Mouse (Mus musculus): Measurements from ENCODE around the gene Gpr39.

Gpr39 gene

DNA sequence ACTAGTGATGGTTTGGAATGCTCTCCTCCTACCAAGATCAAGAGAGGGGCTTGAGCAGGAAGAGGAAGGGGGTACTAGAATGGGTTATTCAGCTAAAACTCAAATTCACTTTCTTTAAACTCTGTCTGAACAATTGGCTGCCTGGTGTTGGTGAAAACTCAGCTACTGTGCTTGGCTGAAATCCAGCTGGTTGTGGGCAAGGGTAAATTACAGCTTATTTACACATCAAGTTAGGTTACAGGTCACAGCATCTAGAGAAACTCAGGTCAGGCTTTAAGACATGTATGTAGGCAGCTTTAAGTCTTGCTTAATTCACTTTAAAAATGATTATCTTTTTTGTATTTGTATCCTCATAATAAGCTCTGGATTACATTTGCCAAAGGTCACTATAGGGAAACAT is 16.7 kb downstream of the Gpr39 start:
- no peak for DNase-seq (ENCODE audit: low read depth in 2 of 2, low spot score in 2 of 2)

DNA sequence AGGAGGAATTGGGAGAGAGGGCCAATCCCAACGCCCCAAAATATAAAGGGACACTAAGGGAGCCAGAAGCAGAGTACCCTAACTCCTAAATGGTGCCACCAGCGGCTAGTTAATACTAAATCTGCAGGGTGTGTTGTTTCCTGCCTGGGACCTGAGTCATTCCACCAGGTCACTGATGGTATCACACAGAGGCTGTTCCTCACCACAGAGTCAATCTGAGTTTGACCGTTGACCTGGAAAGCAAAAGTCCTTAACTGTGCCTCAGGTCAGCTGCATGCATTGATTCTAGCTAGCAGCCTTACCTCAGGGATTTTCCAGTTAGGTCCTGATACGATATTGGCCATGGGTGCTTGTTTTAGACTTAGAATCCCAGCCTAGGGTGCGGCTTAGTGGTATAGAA is 17.5 kb downstream of the Gpr39 start:
- DNase-seq (ENCODE audit: low read depth in 2 of 2, low spot score in 2 of 2) = no peak

DNA sequence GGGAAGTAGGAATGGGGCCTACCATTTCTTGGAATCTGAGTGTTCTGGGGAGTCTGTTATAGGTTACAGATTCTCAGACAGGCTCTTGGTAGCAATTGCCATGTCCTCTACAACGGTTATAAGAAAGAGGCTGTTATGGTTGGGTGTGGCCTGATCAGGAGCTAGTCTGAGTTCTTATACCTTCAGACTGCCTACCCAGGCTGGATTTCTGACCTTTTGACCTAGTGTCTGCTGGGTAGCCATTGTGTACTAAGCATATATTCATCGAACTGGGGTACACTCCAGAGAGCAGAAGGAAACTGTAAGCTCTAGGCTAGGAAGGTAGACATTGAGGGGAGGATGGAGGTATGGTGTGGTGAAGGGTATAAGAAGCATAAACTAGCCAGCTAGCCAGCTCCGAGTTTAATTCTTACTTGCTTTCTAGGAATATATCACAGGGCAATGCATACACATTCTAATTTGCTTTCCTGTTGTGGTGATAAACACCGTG is 24.4 kb downstream of the Gpr39 start:
- no peak for DNase-seq (ENCODE audit: low read depth in 2 of 2, low spot score in 2 of 2)

DNA sequence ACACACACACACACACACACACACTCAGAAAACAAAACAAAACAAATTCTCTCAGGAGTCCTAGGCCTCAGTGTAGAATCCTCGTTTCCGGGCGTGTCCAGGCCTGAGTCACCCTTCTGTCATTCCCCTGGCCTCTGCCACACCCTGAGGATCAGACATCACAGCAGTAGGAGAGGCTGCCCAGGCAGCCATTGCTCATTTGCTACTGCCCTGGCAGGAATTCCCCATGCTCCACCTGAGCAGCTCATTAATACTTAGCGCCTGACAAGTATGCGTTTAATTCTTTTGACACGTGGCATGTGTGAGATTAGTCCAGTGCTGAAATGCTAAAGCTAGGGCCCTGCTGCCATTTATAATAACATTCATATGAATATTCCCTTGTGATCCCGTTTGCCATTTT is 25.0 kb downstream of the Gpr39 start:
- DNase-seq (ENCODE audit: low read depth in 2 of 2, low spot score in 2 of 2) = no peak

DNA sequence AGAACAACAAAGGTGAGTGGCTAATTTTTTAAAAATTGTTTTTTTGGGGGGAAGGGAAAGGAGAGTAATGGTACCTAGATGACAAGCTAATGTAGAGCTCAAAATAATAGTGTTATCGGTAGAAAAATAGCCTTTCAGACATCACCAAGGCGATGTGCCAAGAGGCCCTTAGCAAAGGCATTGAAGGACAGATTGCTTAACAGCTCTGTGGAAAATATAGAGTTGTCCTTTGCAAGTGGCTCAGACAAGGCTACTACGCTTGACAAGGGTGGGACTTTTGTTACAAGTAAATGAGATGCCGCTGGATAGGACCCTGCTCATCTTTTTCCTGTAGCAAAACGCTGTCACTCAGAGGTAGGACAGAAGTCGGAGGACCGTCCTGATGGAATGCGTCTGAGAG is 25.5 kb downstream of the Gpr39 start:
- no peak for DNase-seq (ENCODE audit: low read depth in 2 of 2, low spot score in 2 of 2)

DNA sequence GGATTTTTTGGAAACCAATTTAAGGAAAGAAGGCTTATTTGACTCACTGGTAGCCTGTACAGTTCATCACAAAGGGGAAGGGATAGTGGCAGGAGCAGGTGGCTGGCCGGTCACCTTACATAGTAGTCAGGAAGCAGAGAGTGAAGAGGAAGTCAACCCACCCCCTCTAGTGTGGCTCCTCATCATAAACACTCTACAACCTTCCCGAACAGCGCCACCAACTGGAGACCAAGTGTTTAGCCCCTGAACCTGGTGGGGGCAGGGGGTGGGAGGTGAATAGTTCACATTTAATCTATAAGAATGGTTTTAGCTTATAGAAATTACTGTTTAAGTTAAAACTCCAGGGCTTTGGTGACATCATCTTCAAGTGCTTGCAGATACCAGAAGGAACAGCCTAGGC is 28.6 kb downstream of the Gpr39 start:
- no peak for DNase-seq (ENCODE audit: low read depth in 2 of 2, low spot score in 2 of 2)

DNA sequence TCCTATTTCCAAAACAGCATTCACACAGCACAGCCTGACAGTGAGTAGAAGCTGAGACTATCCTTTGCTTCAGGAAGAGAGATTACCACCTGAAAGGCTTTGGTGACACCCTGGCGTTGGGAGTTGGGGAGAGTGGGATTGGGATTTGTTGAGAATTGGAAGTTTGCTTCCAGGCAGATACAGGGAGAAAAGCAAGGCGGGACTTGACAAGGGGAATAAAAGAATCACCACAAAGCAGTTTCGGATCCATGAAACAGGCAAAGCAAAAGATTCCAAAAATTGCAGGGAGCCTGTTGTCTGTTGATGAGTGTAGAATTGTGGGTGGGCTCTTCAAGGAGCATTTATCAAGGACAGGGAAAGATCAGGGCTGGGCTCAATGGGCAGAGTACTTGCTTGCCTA is 38.5 kb downstream of the Gpr39 start:
- no peak for DNase-seq (ENCODE audit: low read depth in 2 of 2, low spot score in 2 of 2)

DNA sequence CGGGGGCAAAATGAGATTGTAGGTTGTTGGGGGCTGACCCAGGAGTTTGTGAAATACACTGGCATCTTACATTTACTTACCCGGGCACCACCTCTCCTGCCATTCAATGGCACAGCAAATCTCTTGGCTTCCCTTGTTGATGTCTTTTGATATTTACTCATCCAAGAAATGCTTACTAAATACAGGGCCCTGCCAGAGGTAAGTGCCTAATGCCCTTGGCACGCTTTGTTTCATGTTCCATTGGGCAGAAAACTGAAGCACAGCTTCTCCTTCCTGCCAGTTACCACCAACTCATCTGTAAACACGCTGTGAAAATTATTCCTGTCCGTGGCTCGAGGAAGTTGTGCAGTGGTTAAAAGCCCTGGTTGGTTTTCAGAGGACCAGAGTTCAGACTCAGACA is 39.4 kb downstream of the Gpr39 start:
- DNase-seq (ENCODE audit: low read depth in 2 of 2, low spot score in 2 of 2) = no peak

DNA sequence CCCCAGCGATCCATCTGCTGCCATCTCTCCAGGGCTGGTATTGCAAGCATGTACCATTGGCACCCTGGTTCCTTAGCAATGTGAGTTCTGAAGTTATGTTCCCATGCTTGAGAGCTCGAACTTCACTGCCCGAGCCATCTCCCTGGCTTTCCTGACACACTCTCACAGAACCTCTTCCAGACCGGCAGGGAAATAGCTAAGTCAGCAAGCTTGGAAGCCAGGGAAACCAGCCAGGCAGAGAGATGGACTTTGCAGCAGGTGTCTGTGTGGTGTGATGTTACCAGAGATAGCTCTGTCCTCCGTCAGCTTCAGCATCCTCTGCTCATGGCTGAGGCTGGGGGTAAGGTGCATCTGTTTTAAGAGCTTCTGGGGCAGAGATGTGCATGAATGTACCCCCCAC is 41.1 kb downstream of the Gpr39 start:
- DNase-seq (ENCODE audit: low read depth in 2 of 2, low spot score in 2 of 2) = no peak

DNA sequence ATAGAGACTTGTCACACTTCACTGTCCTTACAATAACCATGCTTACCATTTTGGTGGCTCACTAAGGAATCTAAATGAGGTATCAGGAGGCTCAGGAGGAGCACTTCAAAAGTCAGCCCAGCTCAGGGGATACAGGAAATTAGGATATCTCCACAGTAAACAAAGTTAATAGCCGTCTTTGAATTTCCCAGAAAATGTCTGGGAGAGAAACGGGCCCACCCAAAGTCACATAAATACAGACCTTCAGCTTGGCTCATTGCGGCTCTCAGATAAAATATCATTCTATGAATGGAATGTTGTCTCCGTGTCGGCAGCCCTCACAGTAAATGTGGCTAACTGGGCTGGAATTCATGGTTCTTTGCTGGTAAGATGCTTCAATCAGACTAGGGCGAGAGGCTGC is 42.3 kb downstream of the Gpr39 start:
- DNase-seq (ENCODE audit: low read depth in 2 of 2, low spot score in 2 of 2) = no peak

DNA sequence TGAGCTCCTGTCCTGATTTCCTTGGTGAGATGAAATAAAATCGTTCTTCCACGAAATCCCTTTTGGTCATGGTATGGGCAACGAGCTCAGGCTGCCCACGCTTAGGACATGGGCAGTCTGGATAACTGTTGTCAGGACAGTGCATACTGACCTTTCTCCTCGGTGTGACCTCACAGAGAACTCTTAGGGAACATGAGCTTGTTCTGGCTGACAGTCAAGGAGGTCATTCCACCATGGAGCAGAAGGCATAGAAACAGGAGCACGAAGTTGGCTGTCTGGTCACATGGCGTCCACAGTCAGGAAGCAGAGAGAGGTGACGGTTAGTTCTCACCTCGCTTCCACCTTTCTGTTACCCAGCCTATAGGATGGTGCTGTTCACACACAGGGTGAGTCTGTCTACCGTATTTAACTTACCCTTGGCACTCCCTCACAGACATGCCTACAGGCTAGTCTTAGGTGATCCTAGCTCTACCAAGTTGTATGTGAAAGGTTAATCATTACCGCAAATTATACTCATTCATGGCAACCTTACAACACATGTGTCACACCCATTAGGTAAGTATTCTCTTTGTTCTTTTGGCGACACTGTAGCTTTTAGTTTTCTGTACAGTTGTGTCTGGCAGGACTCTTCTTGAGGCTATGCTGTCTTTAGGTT is 44.4 kb downstream of the Gpr39 start:
- no peak for DNase-seq (ENCODE audit: low read depth in 2 of 2, low spot score in 2 of 2)

DNA sequence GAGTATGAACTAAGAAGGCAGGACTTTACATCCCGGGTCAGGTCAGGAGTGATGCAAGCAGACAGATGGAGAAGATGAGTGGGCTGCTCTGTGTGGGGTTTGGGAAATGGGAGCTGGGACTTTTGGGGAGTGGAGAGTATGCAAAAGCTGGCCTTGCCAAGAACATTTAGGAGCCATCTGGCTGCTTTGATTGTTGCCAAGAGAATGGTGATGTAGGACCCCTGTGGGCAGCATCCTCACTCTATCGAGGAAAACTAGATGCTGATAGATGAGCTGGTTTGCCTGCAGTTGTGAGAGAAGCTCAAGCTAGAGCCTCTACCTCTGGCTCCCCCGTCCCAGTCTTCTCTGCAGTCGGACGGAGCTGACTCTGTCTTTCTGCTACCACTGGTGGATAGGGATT is 47.5 kb downstream of the Gpr39 start:
- DNase-seq (ENCODE audit: low read depth in 2 of 2, low spot score in 2 of 2) = no peak

DNA sequence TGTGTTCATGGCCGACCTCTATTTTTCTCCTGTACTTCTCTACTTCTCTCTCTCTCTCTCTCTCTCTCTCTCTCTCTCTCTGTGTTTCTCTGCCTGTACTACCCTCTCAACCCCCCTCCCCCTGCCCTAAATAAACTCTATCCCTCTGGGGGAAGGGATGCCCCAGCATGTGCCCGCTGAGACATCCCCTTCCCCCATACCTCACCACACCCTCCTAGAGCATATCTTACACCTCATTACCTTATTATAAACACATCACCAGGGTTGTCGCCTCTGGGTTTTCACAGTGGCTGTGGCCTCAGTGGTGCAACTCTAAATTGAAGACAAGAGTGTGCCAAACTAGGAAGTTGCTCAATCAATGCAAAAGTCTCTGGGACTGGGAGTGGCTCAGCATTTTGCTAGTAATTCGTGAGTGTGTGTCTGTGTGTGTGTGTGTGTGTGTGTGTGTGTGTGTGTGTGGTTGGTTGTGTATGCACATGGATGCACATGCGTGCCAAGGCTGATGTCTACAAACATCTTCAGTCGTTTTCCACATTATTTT is 52.3 kb downstream of the Gpr39 start:
- no peak for DNase-seq (ENCODE audit: low read depth in 2 of 2, low spot score in 2 of 2)

DNA sequence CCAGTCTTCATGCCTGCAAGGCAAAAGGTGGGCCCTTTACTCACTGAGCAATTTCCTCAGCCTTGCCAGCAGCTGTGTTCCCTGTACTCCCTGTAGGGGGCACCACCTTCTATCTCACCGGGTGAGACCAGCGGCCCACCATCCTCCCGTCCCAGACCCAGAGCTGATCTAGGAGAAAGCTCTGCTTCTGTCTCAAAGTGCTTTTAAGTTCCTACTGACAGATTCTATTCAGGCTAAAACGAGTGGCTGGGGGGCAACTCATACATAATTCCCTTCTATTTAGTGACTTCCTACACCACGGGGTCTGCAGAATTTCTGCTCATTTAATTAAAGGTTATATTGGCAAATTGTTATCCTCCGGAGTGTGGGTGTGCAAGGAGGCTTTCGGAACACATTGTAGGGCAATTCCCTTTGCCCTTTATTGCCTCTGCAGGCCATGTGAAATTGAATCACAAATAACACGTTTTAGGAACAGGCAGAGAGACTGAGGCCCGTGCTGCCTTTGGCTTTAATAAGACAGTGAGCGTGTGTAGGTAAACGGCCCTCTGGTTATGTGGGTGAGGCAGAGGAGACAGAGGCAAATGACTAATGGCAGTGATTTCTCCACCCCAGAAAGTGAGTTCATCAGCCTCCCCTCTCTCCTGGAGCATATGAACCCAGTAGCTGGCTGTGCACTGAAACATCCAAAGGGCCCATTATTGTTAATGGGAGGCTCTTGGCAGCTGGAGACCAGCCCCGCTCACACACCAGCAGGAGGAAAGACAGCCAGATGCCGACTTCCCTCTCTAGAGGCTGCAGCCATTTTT is 53.1 kb downstream of the Gpr39 start:
- DNase-seq (ENCODE audit: low read depth in 2 of 2, low spot score in 2 of 2) = no peak

DNA sequence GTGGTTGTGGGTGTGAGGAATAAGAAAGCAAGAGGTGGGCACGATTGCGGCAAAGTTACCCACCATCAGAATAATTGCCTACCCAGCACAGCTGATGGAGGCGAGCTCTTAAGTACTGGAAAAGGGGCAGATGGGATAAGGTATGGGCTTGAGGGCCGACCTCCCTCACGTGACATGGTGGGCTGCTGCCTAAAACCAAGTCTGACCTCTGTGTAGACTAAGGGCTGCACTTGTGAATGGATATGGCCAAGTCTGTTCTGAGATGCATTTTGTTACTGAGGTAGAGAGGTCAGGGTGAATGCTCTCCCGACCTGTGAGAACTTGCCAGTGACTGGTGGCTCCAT is 53.7 kb downstream of the Gpr39 start:
- no peak for DNase-seq (ENCODE audit: low read depth in 2 of 2, low spot score in 2 of 2)

DNA sequence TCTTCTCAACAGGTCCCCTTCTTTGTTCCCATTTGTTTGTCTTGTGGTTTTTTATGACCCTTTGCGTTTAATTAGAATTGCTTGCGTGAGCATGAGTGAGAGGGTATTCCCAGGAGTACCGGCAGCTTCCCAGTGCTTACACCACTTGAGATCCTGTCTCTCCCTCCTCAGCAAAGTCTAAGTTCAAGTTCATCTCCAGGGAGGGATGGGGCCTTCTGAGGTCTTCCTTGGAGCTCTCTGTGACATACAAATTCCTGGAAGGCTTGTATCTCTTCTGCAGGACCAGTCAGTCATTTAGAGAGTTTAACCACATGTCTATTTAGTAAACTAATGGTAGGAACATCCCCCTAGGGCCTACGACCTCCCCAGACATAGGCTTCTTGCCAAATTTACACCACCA is 55.1 kb downstream of the Gpr39 start:
- DNase-seq (ENCODE audit: low read depth in 2 of 2, low spot score in 2 of 2) = no peak

DNA sequence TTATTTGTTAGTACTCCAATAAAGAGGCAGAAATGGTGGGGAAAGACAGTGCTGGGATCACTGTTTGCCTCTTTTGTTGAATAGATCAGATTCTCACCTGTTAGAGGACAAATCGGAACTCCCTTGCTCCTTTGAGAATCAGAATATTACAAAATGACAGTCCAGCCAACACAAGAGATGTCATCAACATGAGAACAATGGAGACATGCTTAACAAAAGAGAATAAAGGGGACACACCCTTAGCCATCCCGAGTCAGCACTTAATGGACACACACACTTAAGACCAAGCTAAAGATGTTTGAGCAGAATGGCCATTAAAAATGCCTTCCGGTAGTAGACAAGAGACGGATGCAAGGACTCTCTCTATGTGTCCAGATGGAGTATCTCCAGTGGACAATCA is 68.0 kb downstream of the Gpr39 start:
- DNase-seq (ENCODE audit: low read depth in 2 of 2, low spot score in 2 of 2) = no peak

DNA sequence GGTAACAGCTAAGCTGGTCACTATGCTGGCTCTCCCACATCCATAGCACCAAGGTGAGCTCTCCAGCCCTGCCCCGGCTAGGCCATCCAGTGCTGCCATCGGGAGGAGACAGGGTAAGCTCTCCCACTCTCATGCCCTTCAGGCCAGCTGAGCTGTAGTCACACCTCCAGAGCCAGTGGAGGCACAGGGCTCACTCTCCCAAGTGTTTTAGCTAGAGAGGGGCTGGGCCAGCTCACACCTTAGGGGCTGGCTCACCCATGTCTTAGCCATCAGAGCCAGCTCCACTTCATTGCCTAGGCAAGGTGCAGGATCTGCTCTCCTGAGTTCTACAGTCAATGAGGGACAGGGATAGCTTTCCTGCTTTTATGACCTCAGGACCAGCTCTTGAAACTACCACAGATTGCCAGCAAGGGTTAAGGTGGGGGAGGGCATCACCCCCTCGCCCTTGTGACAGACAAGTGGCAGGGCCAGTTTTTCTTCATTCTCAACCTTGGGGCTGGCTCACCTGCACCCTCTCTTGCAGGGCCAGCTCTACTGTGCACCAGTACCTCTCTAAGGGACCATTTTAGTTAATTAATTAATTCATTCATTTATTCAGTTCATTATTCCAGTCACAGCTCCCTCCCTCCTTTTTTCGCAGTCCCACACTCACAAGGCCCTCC is 78.7 kb downstream of the Gpr39 start:
- no peak for DNase-seq (ENCODE audit: low read depth in 2 of 2, low spot score in 2 of 2)

DNA sequence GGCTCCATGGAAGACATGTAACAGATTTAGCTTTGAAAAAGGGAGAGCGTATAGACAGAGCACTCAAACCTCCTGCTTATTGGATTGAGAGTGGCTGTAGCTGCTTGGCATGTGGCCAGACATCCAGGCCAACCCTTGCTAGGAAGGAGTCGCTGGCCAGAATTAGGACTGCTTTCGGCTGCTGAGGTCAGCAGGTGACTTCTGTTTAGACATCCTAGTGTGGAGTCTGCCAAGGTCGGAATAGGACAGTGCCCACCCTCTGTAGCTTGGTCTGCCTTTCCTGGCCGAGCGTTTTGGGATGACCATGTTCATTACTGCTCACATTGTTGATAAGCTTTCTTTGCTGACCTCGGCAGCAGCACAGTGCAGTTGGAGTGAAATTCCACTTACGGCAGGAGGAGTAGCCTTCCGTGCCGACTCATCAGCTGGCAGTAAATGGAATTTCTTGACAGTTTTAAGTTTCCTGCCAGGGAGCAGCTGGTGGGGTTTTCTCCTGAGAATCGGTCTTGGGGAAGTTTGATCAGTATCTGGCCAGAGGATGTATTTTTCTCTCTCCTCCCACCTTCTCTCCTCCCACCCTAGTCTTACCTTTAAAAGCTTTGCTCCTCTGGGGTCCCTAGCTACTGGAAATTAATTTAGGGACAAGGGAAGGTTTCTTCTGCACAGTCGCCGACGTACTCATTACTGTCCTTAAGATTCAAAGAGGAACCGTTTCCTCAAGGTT is 83.3 kb downstream of the Gpr39 start:
- no peak for DNase-seq (ENCODE audit: low read depth in 2 of 2, low spot score in 2 of 2)

DNA sequence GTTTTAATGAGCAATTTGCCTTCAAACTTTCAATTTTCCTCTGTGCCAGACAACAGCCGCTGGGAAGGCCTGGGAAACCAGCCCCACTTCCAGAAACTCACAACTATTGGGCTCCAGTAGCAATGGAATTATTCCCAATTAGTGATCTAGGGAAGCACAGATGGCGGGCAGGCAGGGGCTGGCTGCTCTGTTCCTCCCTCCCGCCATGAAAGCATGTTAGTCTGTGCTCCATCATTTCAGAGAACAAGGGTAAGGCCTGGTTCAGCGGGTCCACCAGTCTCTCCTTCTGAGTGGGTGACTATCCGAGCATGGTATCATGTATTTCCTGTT is 83.9 kb downstream of the Gpr39 start:
- DNase-seq (ENCODE audit: low read depth in 2 of 2, low spot score in 2 of 2) = no peak

DNA sequence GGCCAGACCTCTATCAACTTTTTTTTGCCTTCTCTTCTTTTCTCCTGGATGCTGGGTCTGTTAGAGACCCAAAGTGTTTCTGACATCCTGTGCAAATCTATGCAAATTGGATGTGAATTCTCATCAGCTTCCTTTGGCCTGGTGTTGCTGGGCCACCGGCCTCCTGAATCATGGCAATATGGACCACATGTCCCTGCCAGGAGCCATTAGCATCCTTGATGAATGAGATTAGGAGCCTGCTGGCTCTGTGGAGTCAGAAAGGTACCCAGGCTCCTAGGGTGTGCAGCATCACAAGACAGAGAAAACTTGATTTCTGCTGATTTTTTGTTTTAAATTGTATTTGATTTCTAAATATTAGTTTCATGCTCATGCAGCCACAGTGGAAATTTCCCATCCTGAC is 85.3 kb downstream of the Gpr39 start:
- DNase-seq (ENCODE audit: low read depth in 2 of 2, low spot score in 2 of 2) = no peak

DNA sequence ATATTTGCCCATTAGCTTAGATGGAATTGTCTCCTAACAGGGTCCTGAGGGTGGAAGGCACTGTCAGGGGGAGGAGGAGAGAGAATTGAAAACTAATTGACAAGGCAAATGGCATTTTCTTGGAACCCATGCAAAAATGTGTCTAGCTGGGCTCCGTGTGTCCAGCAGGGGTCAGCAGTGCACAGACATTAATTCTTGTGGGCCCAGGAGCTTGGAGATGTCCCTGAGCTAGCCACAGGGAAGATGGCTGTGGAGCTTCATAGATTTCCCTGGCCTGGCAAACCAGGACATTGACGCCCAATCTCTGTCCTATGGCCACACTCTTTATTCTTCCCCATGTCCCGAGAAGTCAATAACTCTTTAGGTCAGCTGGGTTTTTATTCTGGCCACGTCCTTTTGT is 113.0 kb downstream of the Gpr39 start:
- DNase-seq (ENCODE audit: low read depth in 2 of 2, low spot score in 2 of 2) = no peak

Measured in CD8-positive naive resting alpha-beta T cell, adult 2 months (primary cell).